Mouse (Mus musculus): ENCODE measurements at regions not wholly inside any gene's neighbourhood (a gene's known extent, or its start where the extent isn't known, plus 50 kb on each side); places are given as distances from the start of the nearest gene placed in this dataset.

- Histone ChIP-seq H3K9ac (replicated peaks; ENCODE audit: low read length) (no peak overlapping the region), H3K27ac (ENCODE audit: low read length) (no peak overlapping the region), H3K4me3 (ENCODE audit: low read length) (no peak overlapping the region), H3K4me2 (replicated peaks; ENCODE audit: low read depth, low read length) (no peak overlapping the region), H3K9me3 (ENCODE audit: low read length) (no peaks in the 10 kb centered on the region; the same call in 1 of the 2 replicates), H3K4me1 (ENCODE audit: insufficient read depth, low read length) (no peaks in the 10 kb centered on the region), H3K36me3 (ENCODE audit: insufficient read depth, low read length) (no peaks in the 10 kb centered on the region), H3K27me3 (ENCODE audit: insufficient read depth, low read length) (no peaks in the 10 kb centered on the region)
- 79% methylated on average over 7 of the region's 7 CpGs for WGBS
- no peak for ATAC-seq (ENCODE audit: low FRiP score, low TSS enrichment)
Measured at GRCm38 (mm10) chr8:117991826-117992225, 190.1 kb upstream of the Mphosph6 start.

DNA sequence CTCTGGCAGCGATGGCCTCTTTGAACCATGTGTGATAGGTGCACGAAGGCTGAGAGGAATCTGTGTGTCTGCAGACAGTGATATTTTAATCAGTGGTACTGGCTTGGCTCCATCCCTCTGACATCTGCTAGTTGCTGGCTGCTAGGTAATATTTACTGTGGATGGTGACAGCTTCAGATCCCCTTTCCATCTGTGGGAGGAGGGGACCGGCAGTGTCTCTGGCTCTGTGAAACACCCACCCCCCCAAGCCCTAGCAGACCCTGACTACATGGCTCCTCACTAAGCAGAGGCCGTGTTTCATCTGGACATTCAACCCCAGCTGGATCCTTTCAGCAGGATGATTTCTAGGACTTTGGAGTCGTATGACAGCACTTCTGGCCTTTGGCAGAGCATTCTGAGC, 187.0 kb upstream of the Mphosph6 start:
- no peaks in the 10 kb centered on the region for H3K36me3 ChIP-seq (ENCODE audit: insufficient read depth, low read length)
- no peaks in the 10 kb centered on the region for H3K27me3 ChIP-seq (ENCODE audit: insufficient read depth, low read length)
- H3K4me1 ChIP-seq (ENCODE audit: insufficient read depth, low read length) = no peaks in the 10 kb centered on the region
- H3K27ac ChIP-seq (ENCODE audit: low read length) = no peak overlapping the region; the same call in 1 of the 2 replicates
- peak; percentile 71 for ATAC-seq (ENCODE audit: low FRiP score, low TSS enrichment)
- H3K4me3 ChIP-seq (ENCODE audit: low read length) = no peak overlapping the region
- H3K4me2 ChIP-seq (replicated peaks; ENCODE audit: low read depth, low read length) = no peak overlapping the region
- peaks cover 4% of the 10 kb centered on the region; the same call in 1 of the 2 replicates for H3K9me3 ChIP-seq (ENCODE audit: low read length)
- WGBS = 25% methylated on average over 5 of the region's 5 CpGs
- H3K9ac ChIP-seq (replicated peaks; ENCODE audit: low read length) = no peak overlapping the region

DNA sequence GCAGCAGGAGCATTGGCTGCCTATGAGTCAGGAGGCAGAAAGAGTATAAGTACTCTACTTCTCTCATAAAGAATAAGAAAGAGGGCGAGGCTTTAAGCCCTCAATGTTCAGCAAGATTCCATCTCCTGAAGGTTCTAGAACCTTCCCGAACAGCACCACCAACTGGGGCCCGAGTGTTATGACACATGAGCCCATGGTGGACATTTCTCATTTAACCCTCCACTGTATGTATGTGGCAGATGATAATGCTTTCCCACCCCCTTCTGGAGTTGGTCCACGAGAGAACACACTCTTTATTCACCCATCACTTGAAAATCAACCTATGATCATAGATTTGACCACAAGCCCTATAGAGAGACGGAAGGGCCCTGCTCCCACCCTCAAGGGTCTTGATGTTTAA, 166.6 kb upstream of the Mphosph6 start:
- Histone ChIP-seq H3K27me3 (ENCODE audit: insufficient read depth, low read length) (no peaks in the 10 kb centered on the region), H3K9ac (replicated peaks; ENCODE audit: low read length) (no peak overlapping the region), H3K4me1 (ENCODE audit: insufficient read depth, low read length) (no peaks in the 10 kb centered on the region), H3K36me3 (ENCODE audit: insufficient read depth, low read length) (no peaks in the 10 kb centered on the region), H3K4me2 (replicated peaks; ENCODE audit: low read depth, low read length) (no peak overlapping the region), H3K4me3 (ENCODE audit: low read length) (no peak overlapping the region), H3K9me3 (ENCODE audit: low read length) (no peaks in the 10 kb centered on the region), H3K27ac (ENCODE audit: low read length) (no peak overlapping the region)
- no peak for ATAC-seq (ENCODE audit: low FRiP score, low TSS enrichment)
- WGBS = 88% methylated on average over 5 of the region's 5 CpGs

DNA sequence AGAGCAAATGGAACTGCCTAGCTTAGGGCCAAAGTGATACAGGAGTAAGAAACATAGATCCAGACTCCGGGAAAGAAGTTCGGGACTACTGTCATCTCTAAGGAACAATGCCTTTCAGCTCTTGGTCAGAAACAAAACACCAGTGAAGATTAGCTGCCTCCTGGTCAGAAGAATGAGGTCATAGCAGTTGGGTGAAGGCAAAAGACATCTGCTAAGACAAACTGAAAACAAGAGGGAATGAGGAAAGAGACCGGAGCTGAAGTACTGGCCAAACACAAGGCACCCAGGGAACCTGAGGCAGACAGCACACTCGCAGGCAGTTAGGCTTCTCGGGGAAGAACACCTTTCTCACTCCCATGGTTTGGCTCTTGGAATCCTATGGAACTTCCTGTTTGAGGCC, 164.8 kb upstream of the Mphosph6 start:
- ATAC-seq (ENCODE audit: low FRiP score, low TSS enrichment) = no peak
- no peak overlapping the region for H3K27ac ChIP-seq (ENCODE audit: low read length)
- H3K27me3 ChIP-seq (ENCODE audit: insufficient read depth, low read length) = no peaks in the 10 kb centered on the region
- no peak overlapping the region for H3K4me3 ChIP-seq (ENCODE audit: low read length)
- no peaks in the 10 kb centered on the region for H3K36me3 ChIP-seq (ENCODE audit: insufficient read depth, low read length)
- no peak overlapping the region for H3K4me2 ChIP-seq (replicated peaks; ENCODE audit: low read depth, low read length)
- H3K9ac ChIP-seq (replicated peaks; ENCODE audit: low read length) = no peak overlapping the region
- no peaks in the 10 kb centered on the region for H3K9me3 ChIP-seq (ENCODE audit: low read length)
- WGBS = 80% methylated on average over 5 of the region's 5 CpGs
- no peaks in the 10 kb centered on the region for H3K4me1 ChIP-seq (ENCODE audit: insufficient read depth, low read length)

- Histone ChIP-seq H3K36me3 (ENCODE audit: insufficient read depth, low read length) (no peaks in the 10 kb centered on the region), H3K27me3 (ENCODE audit: insufficient read depth, low read length) (no peaks in the 10 kb centered on the region), H3K9ac (replicated peaks; ENCODE audit: low read length) (no peak overlapping the region), H3K4me1 (ENCODE audit: insufficient read depth, low read length) (no peaks in the 10 kb centered on the region), H3K4me3 (ENCODE audit: low read length) (no peak overlapping the region), H3K9me3 (ENCODE audit: low read length) (no peaks in the 10 kb centered on the region), H3K27ac (ENCODE audit: low read length) (no peak overlapping the region), H3K4me2 (replicated peaks; ENCODE audit: low read depth, low read length) (no peak overlapping the region)
- no peak for ATAC-seq (ENCODE audit: low FRiP score, low TSS enrichment)
- WGBS = 76% methylated on average over 13 of the region's 13 CpGs
Measured at GRCm38 (mm10) chr8:117963426-117963825, 161.7 kb upstream of the Mphosph6 start.

DNA sequence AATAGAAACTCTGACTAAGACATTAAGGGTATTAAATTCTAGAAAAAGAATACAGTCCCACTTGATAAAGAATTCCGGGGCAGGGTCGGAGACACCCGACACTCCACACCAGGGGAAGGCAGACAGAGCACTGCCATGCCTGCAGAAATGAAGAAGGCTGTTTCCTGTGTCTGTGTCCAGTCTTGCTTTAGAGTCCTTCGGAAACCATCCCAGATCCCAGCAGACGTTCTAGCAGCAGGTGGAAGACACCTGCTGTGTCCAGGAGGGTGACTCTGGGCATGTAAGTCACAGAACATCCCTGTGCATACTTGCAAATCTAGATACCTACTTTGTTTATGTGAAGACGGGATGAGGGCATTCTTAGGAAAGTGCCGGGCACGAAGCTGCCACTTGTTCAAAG, 160.9 kb upstream of the Mphosph6 start:
- 51% methylated on average over 8 of the region's 8 CpGs for WGBS

GRCm38 (mm10) chr8:117959501-117959900, 157.8 kb upstream of the Mphosph6 start:
- Histone ChIP-seq H3K9ac (replicated peaks; ENCODE audit: low read length) (no peak overlapping the region), H3K4me1 (ENCODE audit: insufficient read depth, low read length) (no peaks in the 10 kb centered on the region), H3K9me3 (ENCODE audit: low read length) (no peaks in the 10 kb centered on the region), H3K4me2 (replicated peaks; ENCODE audit: low read depth, low read length) (no peak overlapping the region), H3K36me3 (ENCODE audit: insufficient read depth, low read length) (no peaks in the 10 kb centered on the region), H3K27ac (ENCODE audit: low read length) (no peak overlapping the region), H3K27me3 (ENCODE audit: insufficient read depth, low read length) (no peaks in the 10 kb centered on the region), H3K4me3 (ENCODE audit: low read length) (no peak overlapping the region)
- ATAC-seq (ENCODE audit: low FRiP score, low TSS enrichment) = no peak
- whole genome bisulfite sequencing = 76% methylated on average over 8 of the region's 8 CpGs

More for the DNA sequence above, 160.9 kb upstream of the Mphosph6 start:
- no peak overlapping the region for H3K9ac ChIP-seq (replicated peaks; ENCODE audit: low read length)
- H3K27me3 ChIP-seq (ENCODE audit: insufficient read depth, low read length) = no peaks in the 10 kb centered on the region
- H3K4me2 ChIP-seq (replicated peaks; ENCODE audit: low read depth, low read length) = no peak overlapping the region
- no peaks in the 10 kb centered on the region for H3K4me1 ChIP-seq (ENCODE audit: insufficient read depth, low read length)
- ATAC-seq (ENCODE audit: low FRiP score, low TSS enrichment) = no peak
- H3K9me3 ChIP-seq (ENCODE audit: low read length) = no peaks in the 10 kb centered on the region
- no peak overlapping the region for H3K27ac ChIP-seq (ENCODE audit: low read length)
- no peaks in the 10 kb centered on the region for H3K36me3 ChIP-seq (ENCODE audit: insufficient read depth, low read length)
- no peak overlapping the region for H3K4me3 ChIP-seq (ENCODE audit: low read length)

DNA sequence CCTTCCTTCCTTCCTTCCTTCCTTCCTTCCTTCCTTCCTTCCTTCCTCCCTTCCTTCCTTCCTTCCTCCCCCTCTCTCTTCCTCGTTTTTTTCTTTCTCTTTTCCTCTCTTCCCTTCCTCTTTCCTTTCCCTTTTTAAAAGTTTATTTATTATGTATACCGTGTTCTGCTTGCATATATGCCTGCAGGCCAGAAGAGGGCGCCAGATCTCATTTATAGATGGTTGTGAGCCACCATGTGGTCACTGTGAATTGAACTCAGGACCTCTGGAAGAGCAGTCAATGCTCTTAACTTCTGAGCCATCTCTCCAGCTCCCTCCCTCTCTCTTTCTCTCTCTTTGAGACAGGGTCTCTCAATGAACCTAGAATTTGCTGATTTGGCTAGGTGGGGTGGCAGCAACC, 157.2 kb upstream of the Mphosph6 start:
- 62% methylated on average over 3 of the region's 3 CpGs for WGBS
- H3K9ac ChIP-seq (replicated peaks; ENCODE audit: low read length) = no peak overlapping the region

DNA sequence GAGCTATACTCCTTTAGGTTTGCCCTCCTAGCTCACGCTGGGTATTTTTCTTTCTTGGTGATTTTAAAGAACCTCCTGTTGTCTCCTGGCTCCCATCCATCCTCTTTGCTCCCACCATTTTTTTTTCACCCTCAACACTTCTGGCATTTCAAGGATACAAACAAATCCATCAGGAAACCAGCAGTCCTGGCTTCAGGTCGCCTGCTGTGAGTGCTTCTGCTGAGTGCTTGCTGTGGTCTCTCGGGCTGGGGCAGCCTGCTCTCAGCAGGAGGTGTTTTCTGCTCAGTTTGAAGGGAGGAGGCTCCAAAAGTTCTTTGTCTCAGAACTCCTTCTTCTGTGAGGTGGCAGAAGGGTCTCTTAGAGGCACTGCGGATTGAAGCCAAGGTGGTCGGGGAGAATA, 149.9 kb upstream of the Mphosph6 start:
- no peak overlapping the region for H3K9ac ChIP-seq (replicated peaks; ENCODE audit: low read length)
- H3K36me3 ChIP-seq (ENCODE audit: insufficient read depth, low read length) = no peaks in the 10 kb centered on the region
- H3K27me3 ChIP-seq (ENCODE audit: insufficient read depth, low read length) = no peaks in the 10 kb centered on the region
- ATAC-seq (ENCODE audit: low FRiP score, low TSS enrichment) = no peak
- no peaks in the 10 kb centered on the region for H3K4me1 ChIP-seq (ENCODE audit: insufficient read depth, low read length)
- WGBS = 39% methylated on average over 5 of the region's 5 CpGs
- H3K4me3 ChIP-seq (ENCODE audit: low read length) = no peak overlapping the region
- no peaks in the 10 kb centered on the region for H3K9me3 ChIP-seq (ENCODE audit: low read length)
- H3K27ac ChIP-seq (ENCODE audit: low read length) = no peak overlapping the region
- H3K4me2 ChIP-seq (replicated peaks; ENCODE audit: low read depth, low read length) = no peak overlapping the region

More for the DNA sequence above, 157.2 kb upstream of the Mphosph6 start:
- H3K9me3 ChIP-seq (ENCODE audit: low read length) = no peaks in the 10 kb centered on the region
- no peaks in the 10 kb centered on the region for H3K4me1 ChIP-seq (ENCODE audit: insufficient read depth, low read length)
- no peaks in the 10 kb centered on the region for H3K27me3 ChIP-seq (ENCODE audit: insufficient read depth, low read length)
- H3K4me3 ChIP-seq (ENCODE audit: low read length) = no peak overlapping the region
- no peak for ATAC-seq (ENCODE audit: low FRiP score, low TSS enrichment)
- no peak overlapping the region for H3K27ac ChIP-seq (ENCODE audit: low read length)
- no peaks in the 10 kb centered on the region for H3K36me3 ChIP-seq (ENCODE audit: insufficient read depth, low read length)
- no peak overlapping the region for H3K4me2 ChIP-seq (replicated peaks; ENCODE audit: low read depth, low read length)

DNA sequence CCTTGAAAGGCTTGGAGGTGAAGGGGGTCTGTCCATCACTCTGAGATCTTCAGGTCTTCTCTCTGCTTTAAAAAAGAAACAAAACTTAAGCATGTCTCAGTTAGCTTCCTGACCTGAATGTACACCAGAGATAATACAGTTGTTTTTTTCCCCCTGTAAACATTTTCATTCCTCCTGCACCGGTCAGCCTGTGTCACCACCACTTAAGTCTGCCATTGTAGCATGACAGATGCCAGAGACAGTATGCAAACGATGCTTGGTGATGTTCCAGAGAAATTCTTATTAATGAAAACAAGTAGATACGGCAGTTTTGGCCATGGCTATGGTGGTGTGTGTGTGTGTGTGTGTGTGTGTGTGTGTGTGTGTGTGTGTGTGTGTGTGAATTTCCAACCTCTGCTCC, 144.8 kb upstream of the Mphosph6 start:
- H3K27ac ChIP-seq (ENCODE audit: low read length) = no peak overlapping the region
- H3K4me1 ChIP-seq (ENCODE audit: insufficient read depth, low read length) = no peaks in the 10 kb centered on the region
- 75% methylated on average over 3 of the region's 3 CpGs for WGBS
- no peak overlapping the region for H3K4me3 ChIP-seq (ENCODE audit: low read length)
- H3K4me2 ChIP-seq (replicated peaks; ENCODE audit: low read depth, low read length) = no peak overlapping the region
- no peaks in the 10 kb centered on the region for H3K27me3 ChIP-seq (ENCODE audit: insufficient read depth, low read length)
- ATAC-seq (ENCODE audit: low FRiP score, low TSS enrichment) = no peak
- no peak overlapping the region for H3K9ac ChIP-seq (replicated peaks; ENCODE audit: low read length)
- H3K9me3 ChIP-seq (ENCODE audit: low read length) = no peaks in the 10 kb centered on the region
- H3K36me3 ChIP-seq (ENCODE audit: insufficient read depth, low read length) = no peaks in the 10 kb centered on the region
